Mouse (Mus musculus): Measurements from ENCODE around the gene Cntn5.

The Cntn5 gene

DNA sequence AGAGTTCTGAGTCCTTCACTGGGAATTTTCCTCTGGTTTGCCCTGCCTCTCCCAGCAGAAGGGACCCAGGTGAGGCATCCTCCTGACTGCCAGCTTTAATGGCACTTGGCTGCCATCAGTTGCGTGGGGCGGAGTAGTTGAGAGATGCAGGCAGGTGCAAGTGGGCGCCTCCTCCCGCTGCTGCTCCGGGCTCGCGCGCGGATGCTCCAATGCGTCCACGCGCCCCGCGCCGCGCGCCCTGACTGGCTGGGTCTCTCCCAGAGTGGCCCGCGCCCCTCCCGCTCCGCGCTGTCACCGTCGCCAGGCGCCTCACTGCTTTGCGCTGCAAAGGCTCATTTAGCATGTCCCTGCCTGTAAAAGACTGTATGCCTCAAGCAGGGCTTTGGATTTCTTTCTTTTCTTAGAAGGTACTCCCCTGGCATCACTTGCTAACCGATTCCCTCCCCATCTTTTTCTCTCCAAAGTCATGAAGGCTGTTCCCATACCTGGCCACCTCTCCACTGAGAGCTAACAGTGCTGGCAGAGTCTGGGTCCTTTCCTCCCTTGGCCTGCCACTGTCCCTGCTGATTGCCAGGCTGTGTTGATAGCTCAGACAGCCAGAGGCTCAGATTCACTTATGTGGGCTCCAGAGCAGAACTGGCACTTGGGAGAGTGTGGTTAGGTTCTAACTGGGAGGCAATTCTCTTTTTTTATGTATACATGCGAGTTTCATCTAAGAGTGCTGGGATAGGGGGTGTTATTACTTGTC, at the start of gene Cntn5:
Gene Cntn5, minus strand, starts transcription at position 160 of the 748 bp plus-strand sequence.
- peak; percentile 63 to 66 for DNase-seq (ENCODE audit: low spot score in 2 of 2)

DNA sequence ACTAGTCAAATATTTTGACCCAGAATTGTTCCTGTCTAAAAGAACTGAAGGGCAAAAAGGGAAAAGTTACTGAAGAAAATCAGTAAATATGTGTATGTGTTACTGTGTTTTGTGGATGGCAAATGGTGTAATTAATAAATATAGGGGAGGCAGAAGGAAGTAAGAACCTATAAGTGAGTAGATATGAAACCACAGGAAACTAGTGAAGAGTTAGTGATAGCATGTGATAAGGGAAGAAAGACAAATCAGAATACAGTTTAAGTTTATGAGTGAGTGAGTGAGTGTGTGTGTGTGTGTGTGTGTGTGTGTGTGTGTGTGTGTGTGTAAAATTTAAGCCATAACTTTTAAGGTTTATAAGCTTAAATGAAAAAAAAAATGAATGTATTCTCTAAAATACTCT, 45.9 kb upstream of the Cntn5 start:
- DNase-seq (ENCODE audit: low spot score in 2 of 2) = no peak

DNA sequence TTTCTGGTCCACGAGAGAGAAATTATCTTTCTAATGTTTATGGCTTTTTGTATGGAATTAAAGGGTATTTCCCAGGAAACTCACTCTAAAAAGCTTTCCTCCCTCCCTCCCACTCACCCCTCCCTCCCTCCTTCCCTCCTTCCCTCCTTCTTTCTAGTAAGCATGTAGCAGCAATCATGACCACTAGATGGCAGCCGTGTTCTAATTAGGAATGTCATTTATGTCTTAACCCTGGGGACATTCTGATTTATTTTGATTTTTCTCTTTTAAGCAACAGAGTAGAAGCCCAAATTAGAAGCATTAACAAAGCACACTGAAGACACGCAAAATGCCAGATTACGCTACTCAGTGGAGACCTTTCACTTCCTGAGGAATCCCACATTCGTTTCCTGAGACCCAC, 5.0 kb upstream of the Cntn5 start:
- DNase-seq (ENCODE audit: low spot score in 2 of 2) = peak in 1 of 2 experiments; percentile 61

DNA sequence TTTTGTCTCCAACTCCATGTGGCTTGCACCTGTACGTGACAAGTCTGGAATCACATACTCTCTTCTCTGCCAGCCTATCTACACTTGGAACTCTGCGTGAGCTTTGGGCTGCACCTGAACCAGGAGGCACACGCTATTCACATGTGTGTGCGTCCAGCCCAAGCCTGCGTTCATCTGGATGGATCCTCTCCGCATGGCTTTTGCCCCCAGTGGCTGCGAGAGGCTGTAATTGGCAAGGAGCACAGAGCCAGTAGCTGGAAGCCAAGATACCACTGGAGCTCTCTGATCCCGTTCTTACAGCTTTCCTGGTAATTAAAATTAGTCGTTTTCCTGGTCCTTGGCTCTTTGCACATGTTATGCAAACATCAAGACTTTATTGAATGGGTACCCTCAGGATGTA, 1.1 kb upstream of the Cntn5 start:
- no peak for DNase-seq (ENCODE audit: low spot score in 2 of 2)

DNA sequence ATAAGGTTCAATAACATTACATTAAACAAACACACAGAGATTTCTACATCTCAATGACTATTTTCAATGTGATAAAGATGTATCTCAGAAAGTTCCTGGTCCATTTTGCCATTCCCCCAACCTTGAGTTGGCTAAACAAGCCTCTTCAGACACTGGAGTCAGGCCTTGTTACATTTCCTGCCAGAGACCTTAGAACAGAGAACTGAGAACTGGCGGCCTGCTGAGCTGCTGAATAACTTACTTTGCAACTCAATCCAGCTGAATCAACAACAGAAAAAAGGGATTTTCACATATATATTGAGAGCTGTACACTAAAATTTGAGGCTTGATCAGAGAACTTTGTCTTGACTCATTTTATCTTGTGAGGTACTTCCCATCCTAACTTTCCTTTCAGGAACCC, 24.8 kb downstream of the Cntn5 start:
- no peak for DNase-seq (ENCODE audit: low spot score in 2 of 2)

DNA sequence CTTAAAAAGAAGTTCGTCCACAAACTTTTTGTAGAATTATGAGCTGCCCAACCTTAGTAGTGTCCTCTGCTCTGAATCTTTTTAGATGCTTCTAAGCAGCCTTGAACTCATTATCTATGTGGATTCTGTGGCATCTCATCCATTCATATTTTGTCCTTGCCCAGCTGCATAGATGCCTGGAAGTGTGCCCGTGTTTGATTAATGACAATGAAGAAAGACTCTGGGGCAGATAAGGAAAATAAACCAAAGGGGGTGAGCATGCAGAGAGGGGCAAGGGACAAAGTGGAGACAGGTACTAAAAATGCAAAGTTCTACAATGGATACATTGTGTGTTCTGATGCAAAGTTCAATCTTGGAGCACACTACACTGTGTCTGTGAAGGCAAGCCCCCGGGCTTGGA, 30.7 kb downstream of the Cntn5 start:
- DNase-seq (ENCODE audit: low spot score in 2 of 2) = no peak

DNA sequence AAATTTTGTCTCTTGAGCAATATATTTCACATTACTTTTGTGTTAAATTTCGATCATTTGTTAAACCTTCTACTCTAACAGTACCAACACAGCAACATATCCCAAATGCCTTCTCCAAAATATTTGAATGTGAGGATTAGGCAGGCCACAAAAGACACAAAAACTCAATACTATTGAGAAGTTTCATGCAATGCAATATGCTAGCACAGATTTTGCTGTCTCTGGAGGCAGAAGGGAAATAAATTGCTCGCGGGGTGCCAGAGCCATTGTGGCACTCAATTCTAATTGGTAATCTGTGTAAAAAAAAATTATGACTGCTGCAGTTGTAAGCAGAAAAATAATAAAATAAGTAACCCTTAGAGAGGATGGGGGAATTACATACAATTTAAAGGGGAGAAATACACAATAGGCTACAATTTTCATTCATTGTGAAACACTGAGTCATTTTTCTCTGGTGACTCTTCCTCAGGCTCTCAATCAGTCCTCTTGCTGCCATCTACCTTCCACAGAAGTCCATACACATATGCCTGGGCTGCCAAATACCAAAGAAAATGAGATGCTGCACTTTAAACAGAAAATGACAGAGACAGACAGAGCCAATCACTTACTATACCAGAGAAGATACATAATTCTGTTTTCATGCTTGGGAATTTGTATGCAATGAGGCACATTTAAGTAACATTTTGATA, 48.2 kb downstream of the Cntn5 start:
- no peak for DNase-seq (ENCODE audit: low spot score in 2 of 2)

DNA sequence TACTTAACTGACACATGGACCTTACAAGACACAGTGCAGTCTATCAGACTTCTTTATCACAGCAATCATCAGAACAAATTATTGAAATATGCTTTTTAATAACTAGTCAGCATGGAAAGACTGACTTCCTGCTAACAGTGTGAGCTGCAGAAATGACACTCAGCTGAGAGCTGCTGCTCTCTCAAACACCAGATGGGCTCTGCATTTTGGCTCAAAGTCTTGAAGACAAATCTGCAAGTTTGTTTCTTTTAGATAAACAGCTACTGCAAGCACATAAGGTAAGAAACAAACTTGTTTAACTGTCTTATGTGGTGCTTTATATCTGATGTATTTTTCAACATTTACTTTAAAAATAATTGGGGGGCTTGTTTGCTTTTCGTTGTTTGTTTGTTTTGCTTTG, 87.9 kb downstream of the Cntn5 start:
- no peak for DNase-seq (ENCODE audit: low spot score in 2 of 2)

DNA sequence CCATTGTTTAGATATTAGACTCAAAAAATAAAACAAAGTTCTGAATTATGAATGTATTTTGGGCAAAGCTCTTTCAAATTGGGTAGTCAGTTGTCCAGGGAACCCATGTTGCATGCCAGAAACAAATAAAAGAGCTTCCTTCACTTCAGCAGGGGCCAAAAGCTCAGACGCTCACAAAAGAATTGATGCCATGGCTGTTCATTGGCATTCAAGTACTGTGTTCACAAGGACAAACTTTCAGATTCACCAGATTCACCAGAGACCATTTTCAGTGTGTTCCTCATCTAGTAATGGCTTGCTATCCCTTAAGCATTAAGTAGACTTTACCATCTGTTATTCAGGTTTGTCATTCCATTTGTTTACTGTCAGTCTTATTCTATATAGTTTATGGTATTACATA, 107.4 kb downstream of the Cntn5 start:
- DNase-seq (ENCODE audit: low spot score in 2 of 2) = no peak

DNA sequence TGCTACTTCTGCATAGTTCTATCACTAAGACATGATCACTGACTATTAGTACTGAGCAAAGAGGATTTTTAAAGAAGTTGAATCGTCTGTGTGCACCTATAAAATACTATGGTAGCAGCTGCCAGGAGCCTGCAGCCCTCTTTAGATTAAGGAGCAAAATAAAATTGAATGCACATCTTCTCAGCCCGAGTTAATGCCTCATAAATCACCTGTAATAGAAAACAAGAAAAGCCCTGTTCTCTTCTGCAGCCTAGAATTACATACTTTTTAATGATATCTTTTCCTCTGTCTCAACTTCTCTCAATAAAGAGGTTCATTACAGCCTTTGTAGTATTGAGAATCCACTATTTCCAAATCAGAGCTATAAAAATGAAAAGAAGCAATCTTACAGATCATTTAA, 109.5 kb downstream of the Cntn5 start:
- no peak for DNase-seq (ENCODE audit: low spot score in 2 of 2)

DNA sequence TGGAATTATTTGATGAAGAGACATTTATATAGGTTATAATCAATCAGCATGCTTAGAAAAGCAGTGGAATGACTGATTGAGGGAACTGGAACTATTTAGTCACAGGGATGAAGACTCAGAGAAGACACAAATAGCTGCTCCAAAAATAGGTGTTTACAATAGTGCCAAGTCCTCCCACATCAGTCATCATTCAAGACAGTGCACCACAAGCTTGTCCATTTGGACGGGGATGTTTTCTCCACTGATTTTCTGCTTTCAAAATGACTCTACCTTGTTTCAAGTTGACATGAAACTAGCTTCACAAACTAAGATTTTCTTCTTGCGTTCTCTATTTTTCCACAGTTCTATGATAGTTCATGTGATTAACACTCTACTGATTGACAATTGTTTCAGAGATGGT, 172.7 kb downstream of the Cntn5 start:
- no peak for DNase-seq (ENCODE audit: low spot score in 2 of 2)

DNA sequence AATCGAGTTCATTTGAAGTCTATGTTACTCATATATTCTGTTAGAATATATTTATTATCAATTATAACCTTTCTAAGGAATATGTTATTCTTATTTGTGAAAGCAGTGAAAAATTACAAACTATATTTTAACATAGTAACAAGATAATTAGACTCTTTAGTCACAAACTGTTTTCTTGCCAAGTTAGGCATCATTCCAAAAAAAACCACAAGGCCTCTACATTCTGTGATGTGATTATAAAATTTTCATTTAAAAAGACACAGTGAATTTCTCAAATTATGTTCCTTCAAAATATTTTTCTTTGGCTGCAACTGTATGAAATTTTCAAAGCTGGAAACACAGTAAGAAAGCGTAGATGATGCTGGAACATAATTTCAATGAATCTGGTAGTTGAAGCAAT, 180.4 kb downstream of the Cntn5 start:
- no peak for DNase-seq (ENCODE audit: low spot score in 2 of 2)

DNA sequence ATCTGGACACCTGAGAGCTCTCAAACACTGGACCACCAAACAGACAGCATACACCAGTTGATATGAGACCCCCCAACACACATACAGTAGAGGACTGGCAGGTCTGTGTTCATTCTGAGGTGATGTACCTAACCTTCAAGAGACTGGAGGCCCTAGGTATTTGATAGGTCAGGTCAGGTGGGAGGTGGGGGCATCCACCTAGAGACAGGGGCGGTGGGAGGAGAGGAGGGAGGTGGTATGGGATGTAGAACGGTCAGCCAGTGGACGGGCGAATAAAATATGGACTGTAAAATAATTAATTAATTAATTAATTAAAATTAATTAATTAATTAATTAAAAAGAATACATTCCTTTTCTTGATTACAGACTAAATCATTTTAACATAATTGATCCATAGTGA, 182.5 kb downstream of the Cntn5 start:
- DNase-seq (ENCODE audit: low spot score in 2 of 2) = no peak

DNA sequence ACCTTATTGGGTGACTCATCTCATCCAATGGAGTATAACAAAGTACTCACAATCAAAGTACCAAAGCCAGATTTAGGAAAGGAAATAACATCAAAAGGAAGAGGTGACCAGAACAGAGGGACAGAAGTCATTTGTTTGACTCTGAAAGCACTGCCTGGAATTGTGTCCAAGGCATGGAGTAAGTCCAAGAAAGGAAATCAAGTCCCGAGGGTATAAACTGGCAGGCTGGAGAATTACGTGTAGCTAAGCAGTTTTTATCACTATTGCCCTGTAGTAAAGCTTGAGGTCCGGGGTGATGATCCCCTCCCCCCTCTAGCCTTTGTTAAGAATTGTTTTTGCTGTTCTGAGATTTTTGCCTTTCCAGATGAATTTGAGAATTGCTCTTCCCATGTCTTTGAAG, 185.6 kb downstream of the Cntn5 start:
- DNase-seq (ENCODE audit: low spot score in 2 of 2) = no peak

DNA sequence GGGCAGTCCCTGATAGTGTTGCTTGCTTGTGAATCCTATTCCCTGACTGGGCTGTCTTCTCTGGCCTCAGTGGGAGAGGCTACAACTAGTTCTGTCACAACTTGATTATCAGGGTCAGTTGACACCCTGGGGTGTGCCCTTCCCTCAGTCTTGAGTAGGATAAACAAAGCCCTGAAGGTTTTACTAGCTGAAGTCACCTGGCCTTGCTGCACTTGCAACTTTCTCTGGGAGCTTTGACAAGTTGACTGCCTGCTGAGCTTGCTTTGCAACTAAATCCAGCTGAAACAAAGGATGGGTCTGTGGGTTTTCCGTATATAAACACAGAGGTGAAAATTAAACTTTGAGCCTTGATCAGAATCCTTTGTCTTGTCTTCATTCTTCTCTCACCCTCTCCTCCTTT, 190.9 kb downstream of the Cntn5 start:
- DNase-seq (ENCODE audit: low spot score in 2 of 2) = no peak

DNA sequence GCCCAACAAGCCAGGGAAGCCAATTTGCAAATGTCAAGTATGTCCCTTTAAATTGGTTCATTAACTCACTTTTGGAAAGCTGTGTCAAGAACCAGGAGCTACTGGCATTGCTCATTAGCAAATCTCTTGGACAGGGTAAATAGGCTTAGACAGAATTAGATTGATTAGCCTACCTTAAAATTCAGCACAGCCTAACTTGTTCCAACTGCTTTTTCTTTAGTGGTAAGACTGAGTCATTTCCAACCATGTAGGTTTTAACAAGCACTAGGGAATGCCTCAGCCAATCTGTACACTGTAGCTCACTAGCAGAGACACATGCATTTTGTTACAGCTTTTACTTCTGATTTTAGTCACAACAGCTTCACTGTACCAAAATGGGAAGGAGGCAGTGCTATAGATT, 222.9 kb downstream of the Cntn5 start:
- no peak for DNase-seq (ENCODE audit: low spot score in 2 of 2)

DNA sequence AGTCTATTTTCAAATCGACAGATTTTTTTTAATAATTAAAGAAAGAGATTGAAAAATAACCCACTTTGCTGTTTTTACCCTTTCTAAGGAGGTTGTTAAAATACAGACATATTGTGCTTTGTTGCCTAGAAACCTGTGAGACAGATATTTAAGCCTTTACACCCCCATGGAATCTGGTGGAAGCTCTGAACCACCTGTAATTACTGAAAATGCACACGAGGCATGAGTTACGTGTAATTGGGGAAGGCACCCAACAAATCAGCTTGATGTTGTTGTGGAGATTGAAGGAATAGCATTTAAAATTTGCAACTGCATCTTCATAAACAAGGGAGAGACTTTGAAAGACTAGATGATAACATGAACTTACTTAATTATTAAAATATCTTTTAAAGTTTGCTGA, 223.4 kb downstream of the Cntn5 start:
- no peak for DNase-seq (ENCODE audit: low spot score in 2 of 2)

DNA sequence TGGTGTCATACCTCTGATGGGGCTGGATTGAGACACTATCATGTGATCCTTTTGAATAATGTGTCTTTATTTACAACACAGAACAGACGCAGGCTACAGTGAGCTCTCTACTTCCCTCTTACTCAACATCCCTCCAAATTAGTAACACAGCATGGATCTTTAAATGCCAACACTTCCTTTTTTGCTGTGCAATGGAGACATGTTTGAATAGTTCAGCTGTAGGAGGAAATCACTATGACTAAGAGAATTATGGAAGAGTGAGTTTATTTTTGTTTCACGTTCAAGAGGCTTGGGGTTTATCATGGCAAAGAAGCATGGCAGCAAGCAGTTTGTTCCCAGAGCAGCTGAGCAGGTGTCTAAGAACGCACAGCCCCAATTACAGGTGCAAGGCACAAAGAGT, 235.9 kb downstream of the Cntn5 start:
- no peak for DNase-seq (ENCODE audit: low spot score in 2 of 2)

DNA sequence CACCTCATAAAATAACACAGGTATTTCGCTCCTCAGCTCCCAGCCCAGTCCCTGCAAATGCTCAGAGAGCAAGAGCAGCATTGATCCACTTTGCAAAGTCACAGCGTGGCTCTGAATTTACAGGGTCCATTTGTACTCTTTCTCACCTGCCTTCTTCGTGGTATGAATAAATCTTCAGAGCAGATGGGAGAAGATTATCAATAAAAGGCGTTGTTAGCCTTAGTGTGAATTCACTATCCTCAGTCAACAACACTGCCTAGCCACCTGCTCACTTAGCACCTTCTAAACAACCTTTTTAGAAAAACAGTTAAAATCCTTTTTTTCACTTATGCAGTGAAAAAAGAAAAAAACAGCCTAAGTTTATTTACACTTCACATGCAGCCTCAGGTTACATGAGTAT, 237.1 kb downstream of the Cntn5 start:
- DNase-seq (ENCODE audit: low spot score in 2 of 2) = no peak

DNA sequence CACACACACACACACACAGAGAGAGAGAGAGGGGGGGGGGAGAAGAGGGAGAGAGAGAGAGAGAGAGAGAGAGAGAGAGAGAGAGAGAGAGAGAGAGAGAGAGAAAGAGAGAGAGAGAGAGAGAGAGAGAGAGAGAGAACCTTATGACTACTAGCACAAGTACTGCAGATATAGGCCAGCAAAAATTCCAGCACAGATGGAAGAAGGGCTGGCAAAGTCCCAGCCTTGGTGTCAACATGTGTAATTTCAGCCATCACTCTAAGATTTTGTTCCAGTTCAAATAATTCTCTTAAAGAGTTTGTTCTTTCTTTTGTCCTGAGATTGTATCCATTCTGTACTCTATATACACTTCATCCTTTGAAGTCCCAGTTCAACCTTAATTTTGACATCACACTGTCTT, 238.8 kb downstream of the Cntn5 start:
- DNase-seq (ENCODE audit: low spot score in 2 of 2) = no peak

DNA sequence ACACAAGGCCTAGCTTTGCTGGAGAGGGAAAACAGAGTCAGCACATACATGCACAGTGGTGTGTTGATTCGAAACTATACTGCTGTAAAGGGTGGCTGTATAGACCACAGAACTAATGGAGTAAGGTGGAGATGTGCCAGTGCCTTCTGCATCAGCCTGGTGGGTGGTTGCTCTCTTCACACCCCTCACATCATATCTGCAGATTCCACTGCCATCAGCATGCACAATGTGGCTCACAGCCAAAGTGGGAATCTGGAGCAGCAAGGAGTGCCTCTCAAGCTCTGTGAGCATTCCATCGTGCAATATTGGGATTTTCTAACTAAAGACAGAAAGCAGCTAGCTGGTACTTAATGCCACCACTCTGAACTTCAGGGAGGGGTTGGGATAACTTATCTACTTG, 241.5 kb downstream of the Cntn5 start:
- DNase-seq (ENCODE audit: low spot score in 2 of 2) = peak; percentile 32 to 39

DNA sequence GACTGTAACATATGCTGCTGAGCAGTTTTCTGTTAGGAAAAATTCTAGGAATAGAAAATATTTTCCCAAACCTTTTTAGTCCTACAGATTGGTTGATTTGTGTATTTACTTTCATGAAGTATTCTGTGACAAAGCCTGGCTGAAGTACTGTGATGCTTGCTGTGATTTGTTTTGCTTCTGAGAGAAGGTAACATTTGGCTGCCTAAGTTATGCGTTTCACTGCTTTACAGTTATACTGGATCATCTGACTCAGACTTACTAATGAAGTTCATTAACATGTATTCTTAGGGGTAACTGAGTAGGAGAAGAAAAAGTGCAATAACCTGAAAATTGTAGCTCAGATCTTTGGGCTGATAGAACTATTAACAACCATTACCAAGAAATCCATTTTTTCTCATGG, 245.1 kb downstream of the Cntn5 start:
- DNase-seq (ENCODE audit: low spot score in 2 of 2) = no peak

DNA sequence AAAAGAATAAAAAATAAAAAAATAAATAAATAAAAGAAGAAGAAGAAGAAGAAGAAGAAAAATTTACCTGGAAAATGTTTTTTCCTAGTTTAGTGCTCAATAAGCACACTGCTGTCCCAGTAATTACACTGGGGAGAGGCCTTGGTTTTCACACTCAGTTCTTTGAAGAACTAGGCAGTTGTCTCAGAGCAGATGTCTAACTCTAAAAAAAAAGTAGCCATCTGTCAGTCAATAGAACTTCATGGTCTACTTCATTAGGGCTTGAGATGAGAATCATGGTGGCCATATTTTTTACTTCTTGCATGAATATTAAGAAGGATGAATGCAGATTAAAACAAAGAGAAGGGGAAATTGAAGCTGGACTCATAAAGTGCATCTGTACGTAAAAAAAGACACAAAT, 246.5 kb downstream of the Cntn5 start:
- DNase-seq (ENCODE audit: low spot score in 2 of 2) = no peak
